Comparison of ENCODE assay signal across 11 mouse cellular contexts in genomic region chr6:112758541-112758940, GRCm38 (mm10).
DNase-seq lines count a peak whose midpoint lies in the region; ATAC-seq and TF ChIP-seq lines count a peak whose summit lies in the region.
"Had no signal": no experiment of that assay in that cellular context is flagged by ENCODE, and none has a peak within 500 bp of the region (broad histone marks: within the 10 kb centered on the region; RNA-seq: fewer than 3 reads in every experiment).

No protein-coding gene starts in this region.

- H3K4me3 ChIP-seq in liver, adult 2 months (ENCODE audit: insufficient read depth, low read depth, low read length): no peak overlapping the region
- no peak overlapping the region for H3K4me3 ChIP-seq in liver, embryonic 12.5 days
- H3K4me3 ChIP-seq in embryonic facial prominence, embryonic 10.5 days: no peak overlapping the region
- no peak overlapping the region for H3K4me3 ChIP-seq in limb, embryonic 10.5 days
- H3K4me3 ChIP-seq: erythroblast, embryonic 14.5 days had no signal

- H3K79me2 ChIP-seq in liver, adult 2 months (ENCODE audit: control insufficient read depth, insufficient read depth, low read length): no peaks in the 10 kb centered on the region

- no peaks in the 10 kb centered on the region for H3K27me3 ChIP-seq in liver, adult 2 months (ENCODE audit: control insufficient read depth, insufficient read depth, low read length)
- H3K27me3 ChIP-seq in liver, embryonic 12.5 days (replicated peaks): no peaks in the 10 kb centered on the region
- no peaks in the 10 kb centered on the region for H3K27me3 ChIP-seq in embryonic facial prominence, embryonic 10.5 days (replicated peaks; ENCODE audit: low read depth, poor library complexity, severe bottlenecking)
- no peaks in the 10 kb centered on the region for H3K27me3 ChIP-seq in limb, embryonic 10.5 days (ENCODE audit: low read depth, poor library complexity, severe bottlenecking)

- H3K4me1 ChIP-seq in liver, adult 2 months (ENCODE audit: control insufficient read depth, insufficient read depth, low read length): no peaks in the 10 kb centered on the region
- no peaks in the 10 kb centered on the region for H3K4me1 ChIP-seq in liver, embryonic 12.5 days
- H3K4me1 ChIP-seq in embryonic facial prominence, embryonic 10.5 days: peaks cover 37% of the 10 kb centered on the region
- peaks cover 43% of the 10 kb centered on the region for H3K4me1 ChIP-seq in limb, embryonic 10.5 days

- H3K27ac ChIP-seq in liver, adult 2 months (replicated peaks; ENCODE audit: insufficient read depth, low read depth, low read length): no peak overlapping the region
- no peak overlapping the region for H3K27ac ChIP-seq in liver, embryonic 12.5 days
- no peak overlapping the region for H3K27ac ChIP-seq in embryonic facial prominence, embryonic 10.5 days (replicated peaks)
- no peak overlapping the region for H3K27ac ChIP-seq in limb, embryonic 10.5 days

- no peaks in the 10 kb centered on the region for H3K9me3 ChIP-seq in liver, embryonic 12.5 days (replicated peaks)
- H3K9me3 ChIP-seq in embryonic facial prominence, embryonic 10.5 days: no peaks in the 10 kb centered on the region
- no peaks in the 10 kb centered on the region for H3K9me3 ChIP-seq in limb, embryonic 10.5 days (replicated peaks)

- no peak for TF ChIP-seq POLR2A in liver, adult 2 months (IDR thresholded peaks at IDR 0.05; ENCODE audit: extremely low read depth, insufficient read depth, low read length)

- H3K4me2 ChIP-seq in liver, embryonic 12.5 days: no peak overlapping the region

- no peak overlapping the region for H3K9ac ChIP-seq in liver, adult 2 months (ENCODE audit: low read depth, low read length)
- no peak overlapping the region for H3K9ac ChIP-seq in liver, embryonic 12.5 days

- no peak for TF ChIP-seq CTCF in liver, adult 2 months (IDR thresholded peaks at IDR 0.05; ENCODE audit: low read depth, low read length)

- ATAC-seq in liver, embryonic 12.5 days: no peak

- DNase-seq in adrenal gland, postnatal 14 days: peak; percentile 24
- DNase-seq in adrenal gland, postnatal 25 days: no peak
- peak; percentile 71 for DNase-seq in liver, adult 2 months (ENCODE audit: extremely low read depth, low read depth, low spot score)
- DNase-seq in embryonic facial prominence, embryonic 10.5 days (ENCODE audit: low spot score): peak; percentile 42
- peak; percentile 32 for DNase-seq in limb, embryonic 10.5 days (ENCODE audit: low spot score)
- no peak for DNase-seq in layer of hippocampus, adult 8-10 months (ENCODE audit: low spot score in 2 of 2)
- no peak for DNase-seq in left cerebral cortex, adult 8-10 months (ENCODE audit: low spot score in 2 of 2)
- DNase-seq: cerebellum, adult 8-10 months; thymus, postnatal 25 days had no signal

- 14% methylated on average over 4 of the region's 4 CpGs for WGBS in liver, adult 2 months
- WGBS in liver, embryonic 12.5 days (ENCODE audit: insufficient replicate concordance): 58% methylated on average over 4 of the region's 4 CpGs
- WGBS in embryonic facial prominence, embryonic 10.5 days: 29% methylated on average over 4 of the region's 4 CpGs
- WGBS in limb, embryonic 10.5 days: 47% methylated on average over 4 of the region's 4 CpGs

- no peaks in the 10 kb centered on the region for H3K36me3 ChIP-seq in liver, adult 2 months (ENCODE audit: control insufficient read depth, insufficient read depth, low read length)
- H3K36me3 ChIP-seq in liver, embryonic 12.5 days: no peaks in the 10 kb centered on the region
- peaks cover 20% of the 10 kb centered on the region for H3K36me3 ChIP-seq in embryonic facial prominence, embryonic 10.5 days (replicated peaks)
- no peaks in the 10 kb centered on the region for H3K36me3 ChIP-seq in limb, embryonic 10.5 days

Comparison
In these comparisons a context has a peak if more than half of its experiments do, and no peak if none do; other contexts are left out.
1. DNase-seq: peak in adrenal gland, postnatal 14 days (single experiment), liver, adult 2 months (single experiment), embryonic facial prominence, embryonic 10.5 days (single experiment) and limb, embryonic 10.5 days (single experiment); none in adrenal gland, postnatal 25 days (single experiment), layer of hippocampus, adult 8-10 months (0 of 2) and left cerebral cortex, adult 8-10 months (0 of 2).